Mouse (Mus musculus) bone marrow macrophage, adult 2 months (primary cell): ENCODE measurements at regions not wholly inside any gene's neighbourhood (a gene's known extent, or its start where the extent isn't known, plus 50 kb on each side); places are given as distances from the start of the nearest gene placed in this dataset.

Experiments
- CTCF ChIP-seq: IDR thresholded peaks from 2 replicates; pipeline ENCODE4 v1.5.1; 2012; ENCODE audit warnings: low read depth, mild to moderate bottlenecking, low read length, moderate library complexity
- POLR2A ChIP-seq: IDR thresholded peaks from 2 replicates; pipeline ENCODE4 v1.6.1; 2012; ENCODE audit warnings: mild to moderate bottlenecking, low read depth, low read length, borderline replicate concordance

DNA sequence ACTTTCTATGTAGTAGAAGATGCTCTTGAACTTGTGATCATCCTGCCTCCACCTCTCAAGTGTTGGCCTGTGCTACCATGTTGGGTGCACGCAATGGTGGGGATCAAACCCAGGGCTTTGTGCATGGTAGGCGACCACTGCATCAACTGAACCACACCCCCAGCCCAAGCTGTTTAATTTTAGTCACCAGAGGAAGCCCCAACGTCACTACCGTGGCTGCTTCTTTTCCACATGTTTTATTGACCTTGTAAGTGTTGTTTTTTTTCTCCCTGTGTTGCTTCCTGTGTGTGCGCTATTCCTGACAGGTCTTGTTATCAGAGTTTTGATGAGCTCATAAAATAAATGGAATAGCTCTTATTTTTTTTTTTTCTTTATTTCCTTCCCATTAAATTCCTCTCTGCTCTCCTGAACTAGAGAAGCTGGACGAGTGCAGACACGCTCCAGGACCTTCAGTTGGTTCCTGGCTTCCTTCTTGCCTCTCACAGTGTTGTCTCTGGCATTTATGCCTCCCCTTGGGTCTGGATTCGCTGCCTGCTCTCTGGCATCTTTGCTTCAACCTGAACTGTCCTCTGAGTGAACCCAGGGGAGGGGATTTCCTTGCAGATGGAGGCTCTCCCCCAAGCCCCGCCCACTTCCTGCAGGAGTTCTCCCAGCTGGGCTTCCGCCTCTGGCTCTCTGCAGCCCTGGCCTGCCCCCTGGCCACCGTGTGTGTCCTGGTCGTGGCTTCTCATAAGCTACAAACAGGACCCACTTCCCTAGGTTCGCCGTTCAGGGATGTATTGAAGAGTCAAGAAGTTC is 61.6 kb downstream of the Adm start:
- TF ChIP-seq CTCF (no peak), POLR2A (no peak)
